Mouse (Mus musculus) cerebellum, adult 8-10 months (tissue): ENCODE results near the gene Kmt5a.
"Not testable (repeated sequence)": the region's sequence is repeated elsewhere in the genome, so short reads cannot be mapped to it uniquely, and the experiment has no call there.

Source experiments
- DNase-seq: peaks from one replicate; pipeline ENCODE4 v3.0.0; 2022

Kmt5a gene

GRCm38 (mm10) chr5:124483655-124484396 lies 44.1 kb downstream of the Kmt5a start:
- DNase-seq = no peak

GRCm38 (mm10) chr5:124485654-124486053 lies 45.9 kb downstream of the Kmt5a start:
- DNase-seq = no peak

- no peak for DNase-seq
These were observed 49.2 kb downstream of the Kmt5a start for GRCm38 (mm10) chr5:124488885-124489284.

GRCm38 (mm10) chr5:124491732-124492131 lies 52.0 kb downstream of the Kmt5a start:
- DNase-seq = no peak

GRCm38 (mm10) chr5:124492618-124493017 lies 52.9 kb downstream of the Kmt5a start:
- DNase-seq = no peak

GRCm38 (mm10) chr5:124493455-124493854 lies 53.7 kb downstream of the Kmt5a start:
- DNase-seq = no peak

- no peak for DNase-seq
These were observed 55.8 kb downstream of the Kmt5a start for GRCm38 (mm10) chr5:124495547-124495946.

GRCm38 (mm10) chr5:124496614-124497514 lies 57.1 kb downstream of the Kmt5a start:
- DNase-seq = no peak

GRCm38 (mm10) chr5:124498221-124498876 lies 58.6 kb downstream of the Kmt5a start:
- no peak for DNase-seq

- no peak for DNase-seq
These were observed 59.3 kb downstream of the Kmt5a start for GRCm38 (mm10) chr5:124499001-124499400.

- DNase-seq = not testable (repeated sequence)
These were observed 60.3 kb downstream of the Kmt5a start for GRCm38 (mm10) chr5:124500037-124500436.

GRCm38 (mm10) chr5:124500573-124500972 lies 60.8 kb downstream of the Kmt5a start:
- no peak for DNase-seq

- DNase-seq = no peak
These were observed 61.8 kb downstream of the Kmt5a start for GRCm38 (mm10) chr5:124501541-124501940.

- no peak for DNase-seq
These were observed 64.0 kb downstream of the Kmt5a start for GRCm38 (mm10) chr5:124503742-124504141.

GRCm38 (mm10) chr5:124505235-124505634 lies 65.5 kb downstream of the Kmt5a start:
- DNase-seq = no peak

GRCm38 (mm10) chr5:124506731-124507359 lies 67.1 kb downstream of the Kmt5a start:
- DNase-seq = no peak

GRCm38 (mm10) chr5:124509200-124509599 lies 69.5 kb downstream of the Kmt5a start:
- DNase-seq = no peak

- DNase-seq = no peak
These were observed 70.1 kb downstream of the Kmt5a start for GRCm38 (mm10) chr5:124509742-124510237.

GRCm38 (mm10) chr5:124510536-124511050 lies 70.9 kb downstream of the Kmt5a start:
- DNase-seq = no peak
